Mouse (Mus musculus): Measurements from ENCODE around the gene Epha5. TPM values are rescaled to one million over a fixed set of nuclear protein-coding genes. Genes with fewer than 3 reads are reported as not detected.

Gene Epha5
- polyA plus RNA-seq, 1 experiment from 2014 or later, result 0.87 TPM

GRCm38 (mm10) chr5:84346728-84347499, 70.3 kb downstream of the Epha5 start:
- Histone ChIP-seq H3K36me3 (ENCODE audit: control insufficient read depth, insufficient read depth) (no peaks in the 10 kb centered on the region), H3K4me2 (replicated peaks; ENCODE audit: low read depth) (no peak overlapping the region), H3K4me3 (ENCODE audit: low read depth, low read length) (no peak overlapping the region), H3K27ac (ENCODE audit: low read depth, low read length) (no peak overlapping the region), H3K9ac (ENCODE audit: low read depth, low read length) (no peak overlapping the region), H3K4me1 (replicated peaks; ENCODE audit: control insufficient read depth, insufficient read depth, low read length) (no peaks in the 10 kb centered on the region), H3K27me3 (replicated peaks; ENCODE audit: control insufficient read depth, insufficient read depth, low read length) (no peaks in the 10 kb centered on the region), H3K9me3 (ENCODE audit: control insufficient read depth) (no peaks in the 10 kb centered on the region)
- ATAC-seq, result no peak
- 79% methylated on average over 2 of the region's 2 CpGs for WGBS
- TF ChIP-seq CTCF (IDR thresholded peaks at IDR 0.05; ENCODE audit: low read depth), result no peak

DNA sequence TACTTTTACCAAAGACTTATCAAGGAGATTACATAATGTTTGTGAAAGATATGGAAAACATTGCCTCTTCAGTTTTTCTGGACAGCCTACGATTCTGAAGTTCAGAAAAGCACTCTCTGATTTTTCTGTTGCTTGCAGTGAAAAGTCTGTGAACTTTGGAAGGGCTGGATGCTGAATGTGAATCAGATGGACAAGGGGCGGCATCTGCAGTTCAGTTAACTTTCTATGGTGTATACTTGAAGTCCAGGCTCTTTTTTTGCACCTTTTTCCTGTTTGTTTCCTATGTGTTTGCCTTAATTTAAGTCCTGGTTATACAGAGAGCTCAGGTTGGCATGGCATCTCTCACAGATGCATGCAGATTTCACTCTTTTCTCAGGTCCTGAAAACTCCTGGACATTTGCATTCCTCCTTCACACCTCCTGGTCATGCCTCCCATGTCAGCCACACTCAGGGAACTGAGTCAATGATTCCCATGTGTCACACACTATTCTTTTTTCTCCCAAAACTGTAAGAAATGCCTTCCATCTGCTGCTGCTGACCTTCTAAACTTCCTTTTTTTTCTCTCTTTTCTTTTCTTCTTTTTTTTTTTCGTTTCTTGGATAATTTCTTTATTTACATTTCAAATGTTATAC, 81.2 kb downstream of the Epha5 start:
- H3K9me3 ChIP-seq (ENCODE audit: control insufficient read depth), result no peaks in the 10 kb centered on the region
- no peak for ATAC-seq
- H3K9ac ChIP-seq (ENCODE audit: low read depth, low read length), result no peak overlapping the region
- H3K4me2 ChIP-seq (replicated peaks; ENCODE audit: low read depth), result no peak overlapping the region
- H3K4me3 ChIP-seq (ENCODE audit: low read depth, low read length), result no peak overlapping the region
- no peak for TF ChIP-seq CTCF (IDR thresholded peaks at IDR 0.05; ENCODE audit: low read depth)
- no peaks in the 10 kb centered on the region for H3K27me3 ChIP-seq (replicated peaks; ENCODE audit: control insufficient read depth, insufficient read depth, low read length)
- H3K27ac ChIP-seq (ENCODE audit: low read depth, low read length), result no peak overlapping the region
- H3K4me1 ChIP-seq (replicated peaks; ENCODE audit: control insufficient read depth, insufficient read depth, low read length), result no peaks in the 10 kb centered on the region
- 70% methylated on average over 3 of the region's 3 CpGs for WGBS
- no peaks in the 10 kb centered on the region for H3K36me3 ChIP-seq (ENCODE audit: control insufficient read depth, insufficient read depth)

DNA sequence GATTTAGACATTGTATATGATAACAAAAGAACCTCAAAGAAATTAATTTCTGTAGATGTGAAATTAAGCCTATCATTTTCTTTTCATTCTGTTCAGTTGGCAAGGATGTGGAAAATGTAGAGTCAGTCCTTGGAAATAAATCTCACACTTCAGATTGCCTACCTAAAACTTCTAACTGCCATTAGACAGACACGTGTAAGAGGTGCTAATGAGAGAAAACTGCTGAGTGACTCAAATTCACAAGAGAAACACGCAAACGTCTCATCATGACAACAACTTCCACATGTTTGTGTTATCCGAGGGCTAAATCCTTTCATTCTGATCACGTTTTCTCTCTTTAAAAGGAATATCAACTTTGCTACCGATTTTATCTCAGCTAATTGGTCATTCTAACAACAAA, 82.7 kb downstream of the Epha5 start:
- TF ChIP-seq CTCF (IDR thresholded peaks at IDR 0.05; ENCODE audit: low read depth), result no peak
- ATAC-seq, result no peak
- H3K4me3 ChIP-seq (ENCODE audit: low read depth, low read length), result no peak overlapping the region
- H3K36me3 ChIP-seq (ENCODE audit: control insufficient read depth, insufficient read depth), result no peaks in the 10 kb centered on the region
- 82% methylated on average over 6 of the region's 6 CpGs for WGBS
- no peak overlapping the region for H3K9ac ChIP-seq (ENCODE audit: low read depth, low read length)
- H3K27me3 ChIP-seq (replicated peaks; ENCODE audit: control insufficient read depth, insufficient read depth, low read length), result no peaks in the 10 kb centered on the region
- H3K4me1 ChIP-seq (replicated peaks; ENCODE audit: control insufficient read depth, insufficient read depth, low read length), result no peaks in the 10 kb centered on the region
- H3K9me3 ChIP-seq (ENCODE audit: control insufficient read depth), result no peaks in the 10 kb centered on the region
- H3K4me2 ChIP-seq (replicated peaks; ENCODE audit: low read depth), result no peak overlapping the region
- no peak overlapping the region for H3K27ac ChIP-seq (ENCODE audit: low read depth, low read length)

DNA sequence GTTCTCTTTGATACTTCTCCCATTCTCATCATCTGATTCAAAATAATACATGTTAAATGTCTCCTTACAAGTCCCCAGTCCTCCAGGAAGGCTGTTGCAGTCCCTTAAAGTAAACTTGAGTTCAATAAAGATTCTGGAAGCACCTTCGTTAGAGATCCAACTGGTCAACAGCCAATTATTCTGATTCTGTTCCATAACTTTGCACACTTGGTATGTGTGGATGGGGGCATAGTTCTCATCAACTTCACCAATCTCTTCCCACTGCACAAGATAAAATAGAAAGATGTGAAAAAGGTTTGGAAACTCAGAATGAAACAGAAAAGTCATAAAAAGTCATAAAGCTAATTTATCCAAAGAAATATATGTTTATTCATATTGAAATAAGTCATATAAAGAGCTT, 85.6 kb downstream of the Epha5 start:
- Histone ChIP-seq H3K27ac (ENCODE audit: low read depth, low read length) (no peak overlapping the region), H3K9ac (ENCODE audit: low read depth, low read length) (no peak overlapping the region), H3K27me3 (replicated peaks; ENCODE audit: control insufficient read depth, insufficient read depth, low read length) (no peaks in the 10 kb centered on the region), H3K9me3 (ENCODE audit: control insufficient read depth) (no peaks in the 10 kb centered on the region), H3K4me1 (replicated peaks; ENCODE audit: control insufficient read depth, insufficient read depth, low read length) (no peaks in the 10 kb centered on the region), H3K36me3 (ENCODE audit: control insufficient read depth, insufficient read depth) (no peaks in the 10 kb centered on the region), H3K4me2 (replicated peaks; ENCODE audit: low read depth) (no peak overlapping the region), H3K4me3 (ENCODE audit: low read depth, low read length) (no peak overlapping the region)
- ATAC-seq, result no peak
- 85% methylated on average over 1 of the region's 1 CpGs for WGBS
- no peak for TF ChIP-seq CTCF (IDR thresholded peaks at IDR 0.05; ENCODE audit: low read depth)

- Histone ChIP-seq H3K36me3 (ENCODE audit: control insufficient read depth, insufficient read depth) (no peaks in the 10 kb centered on the region), H3K4me3 (ENCODE audit: low read depth, low read length) (no peak overlapping the region), H3K27me3 (replicated peaks; ENCODE audit: control insufficient read depth, insufficient read depth, low read length) (no peaks in the 10 kb centered on the region), H3K4me2 (replicated peaks; ENCODE audit: low read depth) (no peak overlapping the region), H3K9ac (ENCODE audit: low read depth, low read length) (no peak overlapping the region), H3K4me1 (replicated peaks; ENCODE audit: control insufficient read depth, insufficient read depth, low read length) (no peaks in the 10 kb centered on the region), H3K9me3 (ENCODE audit: control insufficient read depth) (no peaks in the 10 kb centered on the region), H3K27ac (ENCODE audit: low read depth, low read length) (no peak overlapping the region)
- no peak for ATAC-seq
- TF ChIP-seq CTCF (IDR thresholded peaks at IDR 0.05; ENCODE audit: low read depth), result no peak
- WGBS, result 90% methylated on average over 1 of the region's 1 CpGs
These were observed 96.6 kb downstream of the Epha5 start for GRCm38 (mm10) chr5:84320553-84320952.

DNA sequence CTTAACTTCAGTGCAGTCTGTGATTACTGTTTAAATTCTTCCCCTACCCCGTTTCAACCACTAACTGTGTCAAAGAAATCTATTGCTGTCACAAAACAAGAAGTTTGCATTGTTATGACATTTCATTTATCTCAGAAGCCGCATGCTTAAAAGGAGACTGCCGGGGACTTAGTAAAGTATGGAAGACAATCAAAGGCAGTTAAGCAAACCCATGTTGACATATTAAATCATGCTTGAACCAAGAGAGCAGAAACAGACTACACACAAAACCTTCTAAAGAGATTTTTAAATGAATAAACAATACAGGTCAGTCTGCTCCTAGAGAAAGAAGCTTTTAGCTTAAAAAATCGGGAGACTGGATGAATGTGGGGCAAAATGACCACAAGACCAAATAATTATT, 97.0 kb downstream of the Epha5 start:
- Histone ChIP-seq H3K4me2 (replicated peaks; ENCODE audit: low read depth) (no peak overlapping the region), H3K27me3 (replicated peaks; ENCODE audit: control insufficient read depth, insufficient read depth, low read length) (no peaks in the 10 kb centered on the region), H3K36me3 (ENCODE audit: control insufficient read depth, insufficient read depth) (no peaks in the 10 kb centered on the region), H3K4me1 (replicated peaks; ENCODE audit: control insufficient read depth, insufficient read depth, low read length) (no peaks in the 10 kb centered on the region), H3K27ac (ENCODE audit: low read depth, low read length) (no peak overlapping the region), H3K4me3 (ENCODE audit: low read depth, low read length) (no peak overlapping the region), H3K9ac (ENCODE audit: low read depth, low read length) (no peak overlapping the region), H3K9me3 (ENCODE audit: control insufficient read depth) (no peaks in the 10 kb centered on the region)
- TF ChIP-seq CTCF (IDR thresholded peaks at IDR 0.05; ENCODE audit: low read depth), result no peak
- no peak for ATAC-seq
- WGBS, result 43% methylated on average over 4 of the region's 4 CpGs
